Mouse (Mus musculus): ENCODE data around the gene Lrwd1.

DNA sequence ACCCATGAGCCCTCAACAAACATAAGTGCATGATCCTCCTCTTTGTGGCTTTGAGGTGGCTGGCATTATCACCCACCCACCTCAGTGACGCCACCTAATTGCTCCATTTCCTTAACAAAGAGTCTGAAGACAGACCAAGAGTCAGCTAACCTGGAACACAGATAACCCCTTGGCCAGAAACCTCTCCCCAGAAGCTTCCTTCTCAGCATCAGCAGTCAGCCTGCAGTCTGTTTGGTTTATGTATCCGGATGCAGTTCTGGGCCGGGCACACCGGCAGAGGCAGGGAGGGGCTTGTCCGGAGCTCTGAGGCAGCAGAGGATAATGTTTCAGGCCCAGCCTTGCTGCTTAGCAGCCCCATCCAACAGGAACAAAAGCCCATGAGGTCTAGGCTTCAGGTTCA, 43.7 kb upstream of the Lrwd1 start:
- TF ChIP-seq POLR2A (IDR thresholded peaks at IDR 0.05; ENCODE audit: insufficient read depth, low read length) (no peak), CTCF (IDR thresholded peaks at IDR 0.05; ENCODE audit: low read depth, low read length) (no peak), EP300 (IDR thresholded peaks at IDR 0.05; ENCODE audit: insufficient read depth, low read depth, low read length) (no peak)
